In genomic region chr15:84624870-84625269, GRCm38 (mm10) we compare ENCODE assay signal across 11 mouse cellular contexts. TPM values are rescaled to one million over a fixed set of nuclear protein-coding genes. Genes with fewer than 3 reads are reported as not detected.
A peak's percentile ranks its signal among the peaks of the same experiment; 100 is the strongest.
DNase-seq lines count a peak whose midpoint lies in the region; ATAC-seq and TF ChIP-seq lines count a peak whose summit lies in the region.
"Had no signal": no experiment of that assay in that cellular context is flagged by ENCODE, and none has a peak within 500 bp of the region (broad histone marks: within the 10 kb centered on the region; RNA-seq: fewer than 3 reads in every experiment).

No protein-coding gene starts in this region.

- ATAC-seq in forebrain, embryonic 14.5 days = no peak
- ATAC-seq: CD4-positive, CD25-positive, alpha-beta regulatory T cell, adult 4 months had no signal

- no peaks in the 10 kb centered on the region for H3K79me2 ChIP-seq in heart, adult 2 months (replicated peaks; ENCODE audit: control insufficient read depth, insufficient read depth, low read length)

- H3K9ac ChIP-seq in heart, adult 2 months (ENCODE audit: low read depth, low read length) = no peak overlapping the region
- no peak overlapping the region for H3K9ac ChIP-seq in forebrain, embryonic 14.5 days (ENCODE audit: low read length)
- H3K9ac ChIP-seq: heart, embryonic 15.5 days had no signal

- no peak overlapping the region for H3K4me3 ChIP-seq in heart, adult 2 months
- no peak overlapping the region for H3K4me3 ChIP-seq in forebrain, embryonic 14.5 days (ENCODE audit: low read depth, low read length)
- H3K4me3 ChIP-seq: heart, embryonic 15.5 days had no signal

- 22% methylated on average over 9 of the region's 9 CpGs for WGBS in heart, adult 2 months
- 58% methylated on average over 9 of the region's 9 CpGs for WGBS in forebrain, embryonic 14.5 days

- H3K27ac ChIP-seq in heart, adult 2 months = no peak overlapping the region
- H3K27ac ChIP-seq in forebrain, embryonic 14.5 days (ENCODE audit: low read depth, low read length) = no peak overlapping the region
- H3K27ac ChIP-seq: heart, embryonic 15.5 days; macrophage had no signal

- no peak overlapping the region for H3K4me2 ChIP-seq in forebrain, embryonic 14.5 days (ENCODE audit: low read length)
- H3K4me2 ChIP-seq: heart, embryonic 15.5 days had no signal

- TF ChIP-seq POLR2A in heart, adult 2 months (IDR thresholded peaks at IDR 0.05; ENCODE audit: insufficient read depth, low read depth, low read length) = no peak

- TF ChIP-seq CTCF in heart, adult 2 months (IDR thresholded peaks at IDR 0.05) = no peak

- intact Hi-C loops in heart, adult 2 months (cut with DNase I) = loop anchor here (10.0 kb wide), 1 partner anchor 770 kb away; no protein-coding TSS in a partner anchor
- intact Hi-C loops in heart, postnatal 25 days (cut with DNase I) = no loop called here

- peak; percentile 52 to 66 for DNase-seq in heart, adult 2 months
- DNase-seq in heart, postnatal 25 days (ENCODE audit: low spot score) = no peak
- peak; percentile 77 for DNase-seq in ovary, adult 18-20 months (ENCODE audit: low spot score)
- no peak for DNase-seq in ovary, postnatal 10 days (ENCODE audit: low spot score)
- peak; percentile 67 for DNase-seq in adrenal gland, postnatal 25 days
- peak; percentile 52 for DNase-seq in lung, postnatal 36 days
- DNase-seq in forebrain, embryonic 14.5 days (ENCODE audit: low spot score) = no peak
- no peak for DNase-seq in spleen, postnatal 36 days (ENCODE audit: low spot score in 2 of 2)

- H3K36me3 ChIP-seq in heart, adult 2 months (ENCODE audit: control insufficient read depth, insufficient read depth, low read length) = no peaks in the 10 kb centered on the region
- no peaks in the 10 kb centered on the region for H3K36me3 ChIP-seq in forebrain, embryonic 14.5 days (ENCODE audit: control insufficient read depth, insufficient read depth, low read length)
- H3K36me3 ChIP-seq: heart, embryonic 15.5 days had no signal

- no peaks in the 10 kb centered on the region for H3K27me3 ChIP-seq in heart, adult 2 months (ENCODE audit: control insufficient read depth, insufficient read depth, low read length)
- no peaks in the 10 kb centered on the region for H3K27me3 ChIP-seq in forebrain, embryonic 14.5 days (replicated peaks; ENCODE audit: control insufficient read depth, insufficient read depth, low read length)

- H3K4me1 ChIP-seq in heart, adult 2 months (ENCODE audit: control insufficient read depth, insufficient read depth, low read length) = peaks cover 9% of the 10 kb centered on the region
- H3K4me1 ChIP-seq in forebrain, embryonic 14.5 days (ENCODE audit: control insufficient read depth, insufficient read depth, low read length) = peaks cover 37% of the 10 kb centered on the region

- H3K9me3 ChIP-seq in forebrain, embryonic 14.5 days (replicated peaks; ENCODE audit: control insufficient read depth, low read length) = no peaks in the 10 kb centered on the region
- H3K9me3 ChIP-seq: heart, embryonic 15.5 days had no signal

- no peak for TF ChIP-seq EP300 in heart, adult 2 months (IDR thresholded peaks at IDR 0.05; ENCODE audit: insufficient read depth, low read depth, low read length)

RNA-seq across cellular contexts. Expression of gene Prr5, which starts 44.5 kb away (rescaled TPM):
- 1 to 10 TPM; 2.8 to 4.9 TPM for total RNA-seq in heart, adult 2 months (2021)
- 5.9 and 8.1 TPM in 2 replicates for polyA plus RNA-seq in heart, adult 2 months (2012; rRNA removed)
- 1 to 10 TPM; 3.1 to 3.4 TPM for total RNA-seq in heart, postnatal 25 days (2021)
- total RNA-seq in adrenal gland, postnatal 25 days (2021) = 3.7 and 5.0 TPM in 2 replicates
- polyA plus RNA-seq in forebrain, embryonic 14.5 days (2014; fragmentation: Nextera tagmentation; extraction: Ambion mirVana) = 9.0 and 10.5 TPM in 2 replicates

Comparison
In these comparisons a context has a peak if more than half of its experiments do, and no peak if none do; other contexts are left out.
1. DNase-seq: peak in heart, adult 2 months (2 of 2), ovary, adult 18-20 months (single experiment), adrenal gland, postnatal 25 days (single experiment) and lung, postnatal 36 days (single experiment); none in heart, postnatal 25 days (single experiment), ovary, postnatal 10 days (single experiment), forebrain, embryonic 14.5 days (single experiment) and spleen, postnatal 36 days (0 of 2).